Mouse (Mus musculus) central nervous system, embryonic 14 days (tissue): ENCODE results near the gene Itgad. TPM values are rescaled to one million over a fixed set of nuclear protein-coding genes. Genes with fewer than 3 reads are reported as not detected.

Experiments used
- polyA plus RNA-seq: library from polyadenylated mRNA; depleted of rRNA; stranded (reverse); fragments of >200 nt; gene quantifications from 2 replicates; pipeline ENCODE4 v1.2.3, GENCODE M21; 2012; rRNA removed

The Itgad gene
- 0.04 TPM in 1 of 2 replicates, not detected in the other for polyA plus RNA-seq

DNA sequence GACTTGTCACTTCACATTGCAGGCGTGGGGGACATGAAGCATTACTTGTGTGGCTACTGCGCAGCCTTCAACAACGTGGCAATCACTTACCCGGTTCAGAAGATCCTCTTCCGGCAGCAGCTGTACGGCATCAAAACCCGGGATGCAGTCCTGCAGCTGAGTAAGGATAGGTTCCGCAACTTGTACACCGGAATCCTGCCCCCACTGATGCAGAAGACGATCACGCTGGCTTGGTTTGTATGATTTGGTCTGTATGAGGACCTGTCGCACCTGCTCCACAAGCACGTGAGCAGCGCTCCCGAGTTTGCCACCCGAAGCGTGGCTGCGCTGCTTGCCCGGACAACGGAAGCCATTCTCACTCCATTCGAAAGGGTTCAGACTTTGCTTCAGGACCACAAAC lies at the start of gene Itgad:
TSS of gene Itgad (plus strand) at position 301 of the 400 bp plus-strand sequence.

DNA sequence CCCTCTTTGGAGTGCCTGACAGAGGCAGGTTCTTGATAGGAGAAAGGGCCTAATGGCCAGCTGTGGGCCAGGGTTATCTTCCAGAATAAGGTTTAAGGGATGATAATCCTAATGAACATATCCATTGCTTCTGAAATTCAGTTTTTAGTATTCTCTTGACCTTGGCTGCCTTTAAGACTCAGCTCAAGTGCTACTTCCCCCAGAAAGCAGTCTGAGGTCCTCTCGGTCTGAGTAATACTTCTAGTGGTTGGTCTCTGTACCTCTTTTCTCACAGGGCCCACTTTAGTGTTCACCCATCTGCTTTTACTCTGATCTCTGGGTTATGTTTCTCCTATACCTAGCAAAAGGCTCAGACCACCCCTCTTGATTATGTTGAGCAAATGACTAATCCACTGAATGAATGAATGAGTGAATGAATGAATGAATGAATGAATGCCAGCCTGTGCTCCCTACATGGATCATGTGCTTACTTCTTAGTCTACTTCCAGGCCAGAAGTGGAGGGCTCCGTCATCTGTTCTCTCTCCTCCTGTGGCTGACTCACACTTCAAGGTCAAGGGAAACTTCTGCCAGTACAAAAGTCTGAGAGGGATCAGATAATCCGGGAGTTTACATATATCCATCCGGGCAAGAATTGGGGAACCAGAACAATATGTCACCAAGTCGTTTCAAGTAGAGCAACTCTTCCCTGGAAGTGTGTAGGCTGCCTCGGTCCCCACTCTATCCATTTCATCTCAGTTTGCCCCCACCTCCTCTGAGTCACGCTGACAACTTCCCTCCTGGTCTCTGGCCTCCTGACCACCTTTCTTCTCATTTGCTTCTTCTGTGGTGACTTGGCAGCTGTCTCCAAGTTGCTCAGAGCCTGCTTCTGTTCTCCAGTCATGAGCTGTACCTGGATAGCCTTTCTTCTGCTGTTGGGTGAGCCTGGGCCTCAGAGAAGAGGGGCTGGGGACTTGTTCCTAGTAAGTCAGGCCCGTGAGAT lies 25.1 kb upstream of the Itgad start, which contains the start of gene Itgax:
TSS of gene Itgax (plus strand) at position 807 of the 980 bp plus-strand sequence.

GRCm38 (mm10) chr7:128206152-128206551 lies 52.0 kb downstream of the Itgad start, which contains the start of gene Cox6a2:
TSS of gene Cox6a2 (minus strand) at chr7:128206387.

DNA sequence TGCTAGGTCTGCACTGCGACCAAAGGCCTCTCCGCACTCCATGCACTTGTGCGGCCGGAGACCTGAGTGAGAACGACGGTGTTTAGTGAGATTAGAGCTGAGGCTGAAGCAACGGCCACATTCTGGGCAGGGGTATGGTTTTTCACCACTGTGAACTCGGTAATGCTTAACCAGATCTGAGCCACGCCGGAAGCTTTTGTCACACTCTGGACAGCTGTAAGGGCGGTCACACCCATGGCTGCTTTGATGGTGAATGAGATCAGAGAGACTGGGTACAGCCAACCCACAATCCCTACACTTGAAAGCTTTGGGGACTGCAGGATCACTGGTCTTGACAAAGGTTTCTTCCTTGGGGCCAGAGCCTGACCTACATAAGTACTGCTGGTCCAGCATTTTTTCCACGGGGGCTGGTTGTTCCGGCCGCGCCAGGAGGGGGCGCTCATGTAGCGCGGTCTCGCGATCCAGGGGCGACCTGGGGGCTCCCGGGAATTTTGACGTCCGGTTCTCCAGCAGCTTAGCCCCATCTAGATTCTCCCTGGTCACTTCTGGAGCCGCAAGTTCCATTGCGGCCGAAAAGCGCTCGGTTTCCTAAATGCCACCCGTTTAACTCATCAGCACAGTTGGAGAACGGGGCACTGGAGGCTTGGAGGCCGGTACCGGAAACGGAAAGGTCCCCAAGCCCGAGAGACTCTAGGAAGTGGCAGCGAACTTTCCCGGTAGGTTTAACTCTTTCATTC lies 82.8 kb downstream of the Itgad start, which contains the start of gene Armc5:
TSS of gene Armc5 (plus strand) at position 487 of the 737 bp plus-strand sequence.

GRCm38 (mm10) chr7:128237927-128238778 lies 84.0 kb downstream of the Itgad start, which contains the start of gene 9130023H24Rik:
TSS of gene 9130023H24Rik (minus strand) at chr7:128238031.

GRCm38 (mm10) chr7:128246496-128247391 lies 92.6 kb downstream of the Itgad start, which contains the start of gene Tgfb1i1:
TSS of gene Tgfb1i1 (plus strand) at chr7:128246812.

DNA sequence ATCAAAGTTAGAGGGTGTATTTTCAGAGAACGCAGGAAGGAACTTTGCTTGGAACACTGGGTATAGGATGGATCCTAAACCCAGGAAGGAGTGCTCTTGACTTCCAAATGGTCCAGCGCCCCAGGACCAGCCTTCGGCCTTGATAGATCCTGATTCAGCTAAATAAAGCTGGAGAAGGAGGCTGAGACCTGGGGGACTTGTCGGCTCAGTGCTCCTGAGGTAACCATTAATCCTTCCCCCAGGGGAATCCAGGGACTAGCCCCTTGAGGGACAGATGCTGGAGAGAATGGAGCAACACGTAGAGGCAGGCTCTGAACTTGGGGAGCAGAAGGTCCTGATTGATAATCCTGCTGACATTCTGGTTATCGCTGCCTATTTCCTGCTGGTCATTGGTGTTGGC lies 111.2 kb downstream of the Itgad start, which contains the start of gene Slc5a2:
TSS of gene Slc5a2 (plus strand) at position 247 of the 400 bp plus-strand sequence.

Other genes with a start within 250 kb of the Itgad start
- gene Kat8, start 241.9 kb upstream of the Itgad start, polyA plus RNA-seq, result 48.3 and 52.2 TPM in 2 replicates
- gene Prss8, start 224.3 kb upstream of the Itgad start, polyA plus RNA-seq, result 0.20 and 2.6 TPM in 2 replicates
- gene Prss36, start 207.7 kb upstream of the Itgad start, polyA plus RNA-seq, result 10.7 and 13.2 TPM in 2 replicates
- 779 and 808 TPM in 2 replicates for gene Fus, start 186.9 kb upstream of the Itgad start, polyA plus RNA-seq
- gene Pycard, start 160.5 kb upstream of the Itgad start, polyA plus RNA-seq, result 7.0 and 10.3 TPM in 2 replicates
- gene Trim72, start 150.4 kb upstream of the Itgad start, polyA plus RNA-seq, result 0.64 and 4.6 TPM in 2 replicates
- 2.0 and 2.3 TPM in 2 replicates for gene Itgam, start 91.7 kb upstream of the Itgad start, polyA plus RNA-seq
- gene Gm49368, start 91.7 kb upstream of the Itgad start, polyA plus RNA-seq, result 0.01 and 0.05 TPM in 2 replicates
- 0.14 and 0.15 TPM in 2 replicates for gene Itgax, start 24.8 kb upstream of the Itgad start, polyA plus RNA-seq
- 0.09 and 10.5 TPM in 2 replicates for gene Cox6a2, start 52.0 kb downstream of the Itgad start, polyA plus RNA-seq
- gene Armc5, start 83.0 kb downstream of the Itgad start, polyA plus RNA-seq, result 12.8 and 15.7 TPM in 2 replicates
- 3.0 and 3.6 TPM in 2 replicates for gene 9130023H24Rik, start 83.7 kb downstream of the Itgad start, polyA plus RNA-seq
- 13.1 and 23.1 TPM in 2 replicates for gene Tgfb1i1, start 92.4 kb downstream of the Itgad start, polyA plus RNA-seq
- 0.04 and 0.06 TPM in 2 replicates for gene Slc5a2, start 111.3 kb downstream of the Itgad start, polyA plus RNA-seq
- 25.4 and 34.0 TPM in 2 replicates for gene BC017158, start 143.8 kb downstream of the Itgad start, polyA plus RNA-seq